Comparison of ENCODE assay signal across 8 mouse cellular contexts in genomic region chr10:70494441-70494840, GRCm38 (mm10). TPM values are rescaled to one million over a fixed set of nuclear protein-coding genes. Genes with fewer than 3 reads are reported as not detected.
DNase-seq lines count a peak whose midpoint lies in the region; ATAC-seq and TF ChIP-seq lines count a peak whose summit lies in the region.
"Had no signal": no experiment of that assay in that cellular context is flagged by ENCODE, and none has a peak within 500 bp of the region (broad histone marks: within the 10 kb centered on the region; RNA-seq: fewer than 3 reads in every experiment).

No protein-coding gene starts in this region.

- H3K4me2 ChIP-seq in kidney, embryonic 14.5 days (replicated peaks; ENCODE audit: low read depth, low read length) = no peak overlapping the region
- no peak overlapping the region for H3K4me2 ChIP-seq in kidney, postnatal 0 days (ENCODE audit: low read length)

- TF ChIP-seq CTCF in embryonic fibroblast, embryonic 13.5 days (IDR thresholded peaks at IDR 0.05; ENCODE audit: borderline replicate concordance, insufficient read depth, low read length) = no peak
- TF ChIP-seq CTCF in kidney, postnatal 0 days (IDR thresholded peaks at IDR 0.05; ENCODE audit: low read depth) = no peak

- H3K4me3 ChIP-seq in kidney, embryonic 14.5 days (ENCODE audit: low read length) = no peak overlapping the region
- H3K4me3 ChIP-seq in embryonic fibroblast, embryonic 13.5 days (ENCODE audit: insufficient read depth, low read length) = no peak overlapping the region
- no peak overlapping the region for H3K4me3 ChIP-seq in kidney, postnatal 0 days (replicated peaks; ENCODE audit: low read depth, low read length)

- H3K9me3 ChIP-seq in kidney, embryonic 14.5 days (ENCODE audit: control insufficient read depth, low read length) = no peaks in the 10 kb centered on the region
- H3K9me3 ChIP-seq in kidney, postnatal 0 days (replicated peaks; ENCODE audit: low read length) = no peaks in the 10 kb centered on the region

- WGBS in kidney, embryonic 14.5 days = 56% methylated on average over 2 of the region's 2 CpGs
- WGBS in kidney, postnatal 0 days = 41% methylated on average over 2 of the region's 2 CpGs

- peak; percentile 7 for DNase-seq in kidney, adult 11 months
- DNase-seq in NIH3T3 (ENCODE audit: low read depth) = peak; percentile 88
- DNase-seq in kidney, postnatal 0 days (ENCODE audit: low spot score) = peak; percentile 64
- no peak for DNase-seq in left cerebral cortex, adult 11 months (ENCODE audit: low spot score)

- H3K27me3 ChIP-seq in kidney, embryonic 14.5 days (ENCODE audit: control insufficient read depth, insufficient read depth, low read length) = no peaks in the 10 kb centered on the region
- no peaks in the 10 kb centered on the region for H3K27me3 ChIP-seq in kidney, postnatal 0 days (ENCODE audit: insufficient read depth, low read length)

- no peak overlapping the region for H3K27ac ChIP-seq in kidney, embryonic 14.5 days (ENCODE audit: low read depth, low read length)
- peak overlapping the region; percentile 94 for H3K27ac ChIP-seq in embryonic fibroblast, embryonic 13.5 days (ENCODE audit: insufficient read depth, low read length)
- 0 out of 2 replicates have a peak overlapping the region, but pooled peaks have one; percentile 25 for H3K27ac ChIP-seq in kidney, postnatal 0 days

- H3K36me3 ChIP-seq in kidney, embryonic 14.5 days (ENCODE audit: control insufficient read depth, insufficient read depth, low read length) = no peaks in the 10 kb centered on the region
- H3K36me3 ChIP-seq in kidney, postnatal 0 days (ENCODE audit: insufficient read depth, low read length) = no peaks in the 10 kb centered on the region

- ATAC-seq in kidney, embryonic 14.5 days (ENCODE audit: low FRiP score, low TSS enrichment) = no peak
- no peak for ATAC-seq in kidney, postnatal 0 days (replicated peaks; ENCODE audit: low FRiP score, low read depth)
- no peak for ATAC-seq in monocyte, adult 5-6 weeks (replicated peaks; ENCODE audit: insufficient number of reproducible peaks, low FRiP score, low TSS enrichment, poor library complexity, severe bottlenecking)

- peaks cover 5% of the 10 kb centered on the region; the same call in 1 of the 2 replicates for H3K4me1 ChIP-seq in kidney, embryonic 14.5 days (ENCODE audit: control insufficient read depth, insufficient read depth, low read length)
- peaks cover 17% of the 10 kb centered on the region for H3K4me1 ChIP-seq in embryonic fibroblast, embryonic 13.5 days (ENCODE audit: control insufficient read depth, insufficient read depth, low read length)
- H3K4me1 ChIP-seq in kidney, postnatal 0 days (replicated peaks; ENCODE audit: insufficient read depth, low read length) = peaks cover 7% of the 10 kb centered on the region; the same call in 1 of the 2 replicates

- TF ChIP-seq POLR2A in embryonic fibroblast, embryonic 13.5 days (IDR thresholded peaks at IDR 0.05; ENCODE audit: low read depth, low read length) = no peak

- no peak overlapping the region for H3K9ac ChIP-seq in kidney, embryonic 14.5 days (ENCODE audit: low read depth, low read length)
- H3K9ac ChIP-seq in kidney, postnatal 0 days (ENCODE audit: low read depth, low read length) = no peak overlapping the region

RNA-seq across cellular contexts. Expression of gene Fam13c, which starts 54.2 kb away (rescaled TPM):
- polyA plus RNA-seq in kidney, embryonic 14.5 days (2014; fragmentation: Nextera tagmentation; extraction: Ambion mirVana) = 4.1 and 6.0 TPM in 2 replicates
- polyA plus RNA-seq in embryonic fibroblast, embryonic 13.5 days (2011; ENCODE audit: insufficient read length, low read depth, missing spikeins) = 12.8 and 15.9 TPM in 2 replicates
- polyA plus RNA-seq in kidney, postnatal 0 days (2015; fragmentation: Nextera tagmentation; extraction: Ambion mirVana) = 5.5 and 6.2 TPM in 2 replicates
- total RNA-seq in monocyte, adult 5-6 weeks (2017) = not detected in 3 replicates
- total RNA-seq: granulocyte monocyte progenitor cell, adult 5-6 weeks had no signal
